Mouse (Mus musculus): Measurements from ENCODE around the gene Rflna.

GRCm38 (mm10) chr5:124997913-124998312, 5.1 kb upstream of the Rflna start:
- TF ChIP-seq REST (IDR thresholded peaks at IDR 0.05; ENCODE audit: insufficient read depth, insufficient read length): no peak
- no peak for TF ChIP-seq POLR2A (IDR thresholded peaks at IDR 0.05; ENCODE audit: insufficient read length, low read depth)
- no peak for TF ChIP-seq POLR2AphosphoS2 (IDR thresholded peaks at IDR 0.05; ENCODE audit: insufficient read length, low read depth)
- TF ChIP-seq MAX (IDR thresholded peaks at IDR 0.05; ENCODE audit: low read depth): no peak
- no peak for TF ChIP-seq USF1 (IDR thresholded peaks at IDR 0.05; ENCODE audit: low read depth)
- TF ChIP-seq MYOD1 (IDR thresholded peaks at IDR 0.05; ENCODE audit: control insufficient read depth in 1 of 3, insufficient read length in 2 of 3, low read depth in 2 of 3): no peak

All from myocyte (in vitro differentiated cells).